Mouse (Mus musculus) forebrain, embryonic 12.5 days (tissue): ENCODE results near the gene Ldhb. TPM values are rescaled to one million over a fixed set of nuclear protein-coding genes. Genes with fewer than 3 reads are reported as not detected.
"Not testable (repeated sequence)": the region's sequence is repeated elsewhere in the genome, so short reads cannot be mapped to it uniquely, and the experiment has no call there.

Source experiments
- ATAC-seq: fragments of 200-750 bp; cut with Nextera tagmentation; 2 replicates; pipeline ENCODE4 v1.8.0; 2017; ENCODE audit warnings: moderate TSS enrichment; ENCODE audit not compliant: low FRiP score
- H3K27ac ChIP-seq: fragments of 300-500 bp; sonication (generic); 2 replicates; pipeline ENCODE4 v1.5.1; 2016; ENCODE audit warnings: mild to moderate bottlenecking
- H3K27me3 ChIP-seq: fragments of 300-500 bp; sonication (generic); 2 replicates; pipeline ENCODE4 v1.6.1; 2016; ENCODE audit warnings: mild to moderate bottlenecking
- H3K36me3 ChIP-seq: fragments of 300-500 bp; sonication (generic); replicated peaks from 2 replicates; pipeline ENCODE4 v1.6.1; 2016; ENCODE audit warnings: mild to moderate bottlenecking
- H3K4me1 ChIP-seq: fragments of 300-500 bp; sonication (generic); 2 replicates; pipeline ENCODE4 v1.6.1; 2016
- H3K4me2 ChIP-seq: fragments of 300-500 bp; sonication (generic); 2 replicates; pipeline ENCODE4 v1.6.1; 2016; ENCODE audit warnings: mild to moderate bottlenecking, moderate library complexity
- H3K4me3 ChIP-seq: fragments of 300-500 bp; sonication (generic); replicated peaks from 2 replicates; pipeline ENCODE4 v1.5.1; 2016; ENCODE audit warnings: mild to moderate bottlenecking
- H3K9ac ChIP-seq: fragments of 300-500 bp; sonication (generic); 2 replicates; pipeline ENCODE4 v1.6.1; 2016; ENCODE audit warnings: mild to moderate bottlenecking
- H3K9me3 ChIP-seq: fragments of 300-500 bp; sonication (generic); 2 replicates; pipeline ENCODE4 v1.6.1; 2016
- WGBS: fragments of 180-500 bp; shearing (Covaris S2); methylation state at CpG from one replicate; pipeline ENCODE4 v1.1.7; 2016; 5-methylcytosine and 5-hydroxymethylcytosine counted together
- polyA plus RNA-seq: library from polyadenylated mRNA; unstranded; fragments of >200 nt; fragmentation: Nextera tagmentation; extraction: Ambion mirVana; gene quantifications from 2 replicates; pipeline ENCODE4 v1.2.1, GENCODE M21; 2016

The Ldhb gene
- polyA plus RNA-seq, 1 experiment from 2014 or later, result 422 TPM

DNA sequence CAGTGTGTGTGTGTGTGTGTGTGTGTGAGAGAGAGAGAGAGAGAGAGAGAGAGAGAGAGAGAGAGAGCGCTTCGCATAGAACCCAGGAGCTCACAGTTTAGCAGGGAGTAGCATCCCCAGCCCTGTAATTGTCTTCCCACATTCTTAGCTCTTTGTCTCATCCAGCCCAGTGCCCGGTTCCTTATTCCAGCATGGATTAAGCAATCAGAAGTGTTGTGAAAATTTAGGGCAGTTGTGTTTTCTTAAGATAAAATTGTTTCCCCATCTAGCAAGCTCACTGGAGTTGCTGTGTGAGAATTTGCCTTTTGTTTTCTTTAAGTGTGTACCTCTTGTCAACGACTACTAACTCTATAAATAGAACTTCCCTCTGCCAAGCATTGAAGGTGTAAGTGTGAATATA lies 906 bp upstream of the Ldhb start:
- H3K4me2 ChIP-seq, result peak overlapping the region; percentile 84

DNA sequence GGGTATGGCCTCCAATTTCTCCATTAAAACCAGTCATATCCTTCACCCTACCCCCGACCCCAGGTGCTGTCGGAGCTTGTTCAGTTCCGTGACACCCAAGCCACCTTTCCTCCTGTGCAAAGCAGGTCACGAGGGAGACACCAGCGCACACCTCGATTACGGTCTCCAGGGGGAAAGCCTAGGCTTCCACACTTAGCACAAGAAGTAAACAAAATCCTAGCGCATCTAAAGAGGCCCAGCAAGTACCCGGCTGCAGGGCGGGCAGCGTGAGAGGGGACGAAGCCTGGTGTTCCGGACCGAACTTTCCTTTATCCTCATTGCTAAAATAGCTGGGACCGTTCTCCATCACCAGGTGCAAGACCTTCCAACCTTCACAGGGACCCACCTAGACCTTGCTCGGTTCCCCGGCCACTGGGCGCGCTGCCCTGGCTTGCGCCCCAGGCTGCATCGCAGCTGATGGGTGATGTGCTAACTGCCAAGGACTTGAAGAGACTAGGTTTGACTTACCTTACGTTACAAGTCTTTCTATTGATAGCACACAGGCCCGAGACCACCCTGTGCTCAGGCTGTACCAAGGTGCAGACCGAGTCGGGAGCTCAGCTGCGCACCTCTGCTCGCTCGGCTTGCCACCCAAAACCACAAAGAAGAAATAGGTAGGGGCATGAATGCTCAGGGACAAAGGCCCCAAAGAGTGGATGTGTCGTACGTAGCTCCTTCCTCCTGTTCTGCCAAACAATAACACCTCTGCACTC lies 548 bp downstream of the Ldhb start:
- H3K4me3 ChIP-seq, result peak overlapping the region; percentile 63
- peak; percentile 78 for ATAC-seq
- H3K9me3 ChIP-seq, result no peaks in the 10 kb centered on the region
- peaks cover 31% of the 10 kb centered on the region for H3K4me1 ChIP-seq
- H3K27ac ChIP-seq, result peak overlapping the region; percentile 47; the same call in 1 of the 2 replicates
- H3K9ac ChIP-seq, result peak overlapping the region; percentile 82
- peak overlapping the region; percentile 84 for H3K4me2 ChIP-seq
- peaks cover 19% of the 10 kb centered on the region for H3K27me3 ChIP-seq
- WGBS, result under 1% methylated on average over 30 of the region's 30 CpGs
- H3K36me3 ChIP-seq, result no peaks in the 10 kb centered on the region; the same call in 1 of the 2 replicates

More for the DNA sequence above, 906 bp upstream of the Ldhb start:
- no peak overlapping the region for H3K27ac ChIP-seq
- peaks cover 31% of the 10 kb centered on the region for H3K4me1 ChIP-seq
- peaks cover 22% of the 10 kb centered on the region for H3K27me3 ChIP-seq
- no peaks in the 10 kb centered on the region for H3K36me3 ChIP-seq
- H3K4me3 ChIP-seq, result no peak overlapping the region
- no peak for ATAC-seq
- no peaks in the 10 kb centered on the region for H3K9me3 ChIP-seq
- 11% methylated on average over 4 of the region's 4 CpGs for WGBS
- no peak overlapping the region for H3K9ac ChIP-seq

- WGBS, result 6% methylated on average over 10 of the region's 10 CpGs
- peaks cover 17% of the 10 kb centered on the region for H3K27me3 ChIP-seq
- H3K4me2 ChIP-seq, result peak overlapping the region; percentile 84
- H3K27ac ChIP-seq, result no peak overlapping the region
- peaks cover under 1% of the 10 kb centered on the region for H3K36me3 ChIP-seq
- H3K9me3 ChIP-seq, result no peaks in the 10 kb centered on the region
- H3K4me3 ChIP-seq, result peak overlapping the region; percentile 63
- H3K9ac ChIP-seq, result peak overlapping the region; percentile 82
- ATAC-seq, result no peak
- H3K4me1 ChIP-seq, result peaks cover 31% of the 10 kb centered on the region
These were observed 1.3 kb downstream of the Ldhb start for GRCm38 (mm10) chr6:142506338-142507032.

DNA sequence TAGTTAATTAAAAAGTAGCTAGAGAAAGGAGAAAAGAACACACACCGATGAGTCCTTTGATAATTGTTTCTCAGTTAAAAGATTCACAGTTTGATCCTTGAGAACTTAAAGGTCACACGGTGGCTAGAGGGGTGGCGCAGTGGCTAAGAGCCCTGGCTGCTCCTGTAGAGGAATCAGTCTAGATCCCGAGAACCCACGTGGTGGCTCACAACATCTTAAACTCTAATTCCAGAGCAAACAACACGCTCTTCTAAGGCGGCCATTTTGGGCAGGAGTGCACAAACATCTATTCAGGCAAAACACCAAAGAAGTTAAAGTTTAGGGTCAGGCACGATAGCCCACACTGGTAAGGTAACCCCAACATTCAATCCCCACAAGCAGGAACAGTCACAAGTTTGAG lies 4.2 kb downstream of the Ldhb start:
- 69% methylated on average over 8 of the region's 8 CpGs for WGBS
- no peak for ATAC-seq
- Histone ChIP-seq H3K27ac (no peak overlapping the region), H3K27me3 (0 out of 2 replicates have a peak, but pooled peaks cover 1% of the 10 kb centered on the region), H3K4me2 (no peak overlapping the region), H3K9me3 (no peaks in the 10 kb centered on the region), H3K4me1 (peaks cover 28% of the 10 kb centered on the region), H3K36me3 (peaks cover 19% of the 10 kb centered on the region), H3K9ac (no peak overlapping the region), H3K4me3 (no peak overlapping the region)

GRCm38 (mm10) chr6:142502519-142503125 lies 5.1 kb downstream of the Ldhb start:
- Histone ChIP-seq H3K4me3 (no peak overlapping the region), H3K9ac (no peak overlapping the region), H3K4me2 (no peak overlapping the region), H3K27me3 (no peaks in the 10 kb centered on the region), H3K4me1 (peaks cover 22% of the 10 kb centered on the region), H3K9me3 (no peaks in the 10 kb centered on the region), H3K36me3 (peaks cover 29% of the 10 kb centered on the region), H3K27ac (no peak overlapping the region)
- ATAC-seq, result no peak
- WGBS, result 91% methylated on average over 10 of the region's 10 CpGs

DNA sequence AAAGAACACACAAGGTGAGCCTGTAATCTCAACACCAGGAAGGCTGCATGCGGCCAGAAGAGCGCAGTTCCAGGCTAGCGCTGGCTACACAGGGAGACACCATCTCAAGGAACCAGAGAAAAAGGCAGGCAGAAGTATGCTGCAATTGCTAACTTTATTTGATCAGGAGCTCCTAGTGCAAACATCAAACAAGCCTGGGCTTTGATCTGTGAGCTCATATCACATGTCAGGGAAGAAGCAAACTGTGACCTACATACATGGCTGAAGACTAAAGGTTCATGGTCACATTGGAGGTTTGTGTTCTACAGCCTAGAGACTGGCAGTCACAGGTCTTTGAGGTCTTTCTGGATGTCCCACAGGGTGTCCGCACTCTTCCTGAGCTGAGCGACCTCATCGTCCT lies 17.6 kb downstream of the Ldhb start:
- H3K27me3 ChIP-seq, H3K4me3 ChIP-seq, H3K4me1 ChIP-seq, ATAC-seq, H3K27ac ChIP-seq, H3K4me2 ChIP-seq, H3K9me3 ChIP-seq, H3K9ac ChIP-seq: not testable (repeated sequence)
- WGBS, result 95% methylated on average over 6 of the region's 6 CpGs
- H3K36me3 ChIP-seq, result peaks cover 67% of the 10 kb centered on the region

DNA sequence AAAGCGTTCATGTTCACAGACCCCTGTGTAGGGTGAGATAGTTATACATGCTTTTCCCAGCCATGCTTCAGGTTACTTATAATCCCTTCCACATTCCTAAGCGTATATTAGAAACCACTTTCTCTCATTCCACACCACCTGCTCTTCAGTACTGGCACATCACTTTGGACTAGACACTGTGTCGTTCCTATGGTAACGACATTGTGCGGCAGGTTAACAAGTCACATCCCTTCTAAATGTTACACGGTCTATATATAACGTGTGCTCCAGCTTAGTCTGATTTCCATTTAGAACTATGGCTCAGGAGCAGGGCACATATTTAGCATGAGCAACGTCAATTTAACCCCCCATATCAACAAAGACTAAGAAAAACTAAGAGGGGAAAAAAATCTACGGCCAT lies 20.1 kb downstream of the Ldhb start:
- 91% methylated on average over 9 of the region's 9 CpGs for WGBS
- H3K27me3 ChIP-seq, result no peaks in the 10 kb centered on the region
- no peak overlapping the region for H3K4me2 ChIP-seq
- no peaks in the 10 kb centered on the region for H3K9me3 ChIP-seq
- ATAC-seq, result no peak
- peaks cover 56% of the 10 kb centered on the region for H3K36me3 ChIP-seq
- H3K4me3 ChIP-seq, result no peak overlapping the region
- H3K27ac ChIP-seq, result no peak overlapping the region
- H3K9ac ChIP-seq, result no peak overlapping the region
- H3K4me1 ChIP-seq, result no peaks in the 10 kb centered on the region

GRCm38 (mm10) chr6:142485478-142486123 lies 22.2 kb downstream of the Ldhb start:
- Histone ChIP-seq H3K36me3 (peaks cover 41% of the 10 kb centered on the region), H3K4me2 (no peak overlapping the region), H3K4me3 (no peak overlapping the region), H3K9me3 (no peaks in the 10 kb centered on the region), H3K4me1 (no peaks in the 10 kb centered on the region), H3K27ac (no peak overlapping the region), H3K9ac (no peak overlapping the region), H3K27me3 (no peaks in the 10 kb centered on the region)
- 94% methylated on average over 4 of the region's 4 CpGs for WGBS
- no peak for ATAC-seq

DNA sequence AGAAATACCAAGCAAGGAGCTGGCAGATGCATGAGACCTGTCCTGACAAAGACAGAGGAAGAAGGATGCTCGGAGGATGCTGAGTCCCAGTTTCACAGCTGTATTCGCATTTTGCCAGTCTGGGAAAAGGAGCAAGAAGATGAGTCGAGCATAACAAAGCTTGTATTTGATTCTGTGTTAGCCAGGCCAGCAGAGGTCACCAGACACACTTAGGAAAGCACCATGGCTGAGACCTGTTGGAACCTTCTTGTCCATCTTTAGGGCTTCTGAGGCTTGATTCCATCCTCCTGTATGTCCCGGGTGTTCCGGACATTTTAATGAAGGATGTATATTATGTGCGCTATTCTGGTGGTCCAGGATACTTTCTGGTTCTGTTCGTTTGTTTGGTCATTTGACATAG lies 30.5 kb downstream of the Ldhb start:
- no peak overlapping the region for H3K27ac ChIP-seq
- no peaks in the 10 kb centered on the region for H3K36me3 ChIP-seq
- no peak overlapping the region for H3K4me3 ChIP-seq
- ATAC-seq, result no peak
- H3K4me1 ChIP-seq, result no peaks in the 10 kb centered on the region
- WGBS, result 79% methylated on average over 7 of the region's 7 CpGs
- no peak overlapping the region for H3K9ac ChIP-seq
- H3K4me2 ChIP-seq, result no peak overlapping the region
- no peaks in the 10 kb centered on the region for H3K27me3 ChIP-seq
- H3K9me3 ChIP-seq, result no peaks in the 10 kb centered on the region

GRCm38 (mm10) chr6:142472801-142473203 lies 35.0 kb downstream of the Ldhb start, which contains the start of gene Gys2:
TSS of gene Gys2 (minus strand) at chr6:142473109.
- H3K9ac ChIP-seq, result no peak within 1 kb of the TSS
- WGBS, result 69% methylated on average over 4 of the region's 4 CpGs
- H3K27ac ChIP-seq, result no peak within 1 kb of the TSS
- H3K27me3 ChIP-seq, result no peaks in the 10 kb centered on the region
- no peak within 1 kb of the TSS for H3K4me3 ChIP-seq
- no peaks in the 10 kb centered on the region for H3K4me1 ChIP-seq
- no peak for ATAC-seq
- no peak within 1 kb of the TSS for H3K4me2 ChIP-seq
- no peaks in the 10 kb centered on the region for H3K9me3 ChIP-seq
- no peaks in the 10 kb centered on the region for H3K36me3 ChIP-seq

DNA sequence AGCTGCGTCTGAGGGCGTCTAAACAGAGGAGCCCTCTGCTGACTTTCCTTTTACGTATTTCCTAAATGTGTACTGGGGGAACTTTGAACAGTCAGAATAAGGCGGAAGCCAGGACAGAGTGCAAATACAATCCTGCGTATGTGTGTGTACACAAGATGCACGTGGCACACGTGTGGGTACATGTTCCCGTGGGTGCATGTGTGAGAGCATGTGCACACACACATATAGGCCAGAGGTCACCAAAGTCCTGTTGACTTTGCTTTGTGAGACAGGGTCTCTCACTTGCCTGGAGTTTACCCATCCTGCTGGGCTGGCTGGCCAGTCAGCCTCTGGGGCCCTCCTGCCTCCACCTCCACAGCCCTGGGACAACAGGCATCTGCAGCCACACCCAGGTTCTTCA lies 36.6 kb downstream of the Ldhb start:
- 89% methylated on average over 8 of the region's 8 CpGs for WGBS
- H3K27ac ChIP-seq, result no peak overlapping the region
- no peaks in the 10 kb centered on the region for H3K36me3 ChIP-seq
- H3K4me1 ChIP-seq, result no peaks in the 10 kb centered on the region
- no peak overlapping the region for H3K4me2 ChIP-seq
- no peaks in the 10 kb centered on the region for H3K27me3 ChIP-seq
- H3K4me3 ChIP-seq, result no peak overlapping the region
- no peak for ATAC-seq
- H3K9me3 ChIP-seq, result no peaks in the 10 kb centered on the region
- no peak overlapping the region for H3K9ac ChIP-seq

- H3K27me3 ChIP-seq, result no peaks in the 10 kb centered on the region
- H3K36me3 ChIP-seq, result no peaks in the 10 kb centered on the region
- H3K4me1 ChIP-seq, result no peaks in the 10 kb centered on the region
- ATAC-seq, result no peak
- 57% methylated on average over 4 of the region's 4 CpGs for WGBS
- H3K9ac ChIP-seq, result no peak overlapping the region
- H3K27ac ChIP-seq, result no peak overlapping the region
- H3K4me2 ChIP-seq, result no peak overlapping the region
- no peaks in the 10 kb centered on the region for H3K9me3 ChIP-seq
- no peak overlapping the region for H3K4me3 ChIP-seq
These were observed 38.2 kb downstream of the Ldhb start for GRCm38 (mm10) chr6:142469602-142470001.
